Mouse (Mus musculus) layer of hippocampus, adult 9-10 months (tissue): ENCODE measurements around the gene Ckap4.
A peak's percentile ranks its signal among the peaks of the same experiment; 100 is the strongest.

ENCODE experiments used
- DNase-seq: peaks from one replicate; pipeline ENCODE4 v3.0.0; 2022; ENCODE audit warnings: low spot score

Gene Ckap4

DNA sequence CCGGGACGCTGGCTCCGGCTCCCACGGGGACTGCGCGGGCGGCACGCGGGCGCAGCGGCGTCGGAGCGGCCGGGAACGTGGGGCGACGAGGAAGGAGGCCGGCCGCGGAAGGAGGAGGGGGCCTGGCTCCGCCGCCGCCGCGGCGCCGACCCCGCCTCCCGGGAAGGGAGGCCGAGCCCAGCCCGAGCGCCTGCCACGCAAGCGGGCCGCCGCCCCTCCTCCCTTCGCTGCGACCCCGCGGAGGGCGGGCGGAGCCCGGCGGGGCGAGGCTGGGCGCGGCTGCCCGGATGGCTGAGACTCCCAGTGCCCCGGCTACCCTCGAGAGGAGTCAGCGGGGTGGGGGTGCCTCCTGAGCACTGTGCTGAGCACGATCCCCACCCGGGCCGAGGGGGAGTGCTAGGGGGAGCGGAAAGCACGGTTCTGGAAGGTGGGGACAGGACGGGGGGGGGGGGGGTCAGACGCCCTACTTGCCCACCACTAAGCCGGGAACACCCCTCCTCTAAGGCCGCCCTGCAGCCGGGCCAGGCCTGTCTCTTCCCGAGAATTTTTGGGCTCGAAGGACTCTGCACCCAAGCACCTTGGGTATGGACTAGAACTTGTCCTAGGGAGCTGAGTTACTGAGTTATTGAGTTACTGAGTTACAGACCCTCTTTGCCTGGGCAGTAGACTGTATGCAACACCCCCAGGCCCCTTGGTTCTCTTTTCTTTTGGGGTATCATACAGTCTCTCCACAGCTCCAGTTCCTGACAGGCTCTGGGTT lies at the start of gene Ckap4:
TSS of gene Ckap4 (minus strand) at position 151 of the 760 bp plus-strand sequence.
- no peak for DNase-seq

DNA sequence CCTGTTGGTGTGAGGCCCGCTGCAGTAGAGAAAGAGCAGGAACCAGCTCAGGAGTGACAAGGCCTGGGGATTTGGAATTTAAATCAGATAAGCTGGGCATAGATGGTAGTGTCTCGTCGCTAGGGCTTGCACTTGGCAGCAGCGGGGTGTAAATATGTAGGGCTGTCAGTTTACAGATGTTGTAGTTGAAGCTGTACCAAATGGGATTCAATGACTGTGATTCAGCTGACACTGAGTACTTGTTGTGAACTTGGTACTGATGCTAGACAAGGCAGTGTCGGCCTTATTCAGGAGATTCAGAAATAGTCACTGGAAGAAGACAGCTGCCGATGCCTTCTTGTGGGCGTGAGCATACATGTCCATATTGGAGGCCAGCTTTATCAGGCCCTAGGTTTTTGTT lies 48.4 kb upstream of the Ckap4 start:
- DNase-seq = no peak

- no peak for DNase-seq
These were observed 47.3 kb upstream of the Ckap4 start for GRCm38 (mm10) chr10:84581191-84581590.

GRCm38 (mm10) chr10:84579527-84579926 lies 45.7 kb upstream of the Ckap4 start:
- DNase-seq = no peak

DNA sequence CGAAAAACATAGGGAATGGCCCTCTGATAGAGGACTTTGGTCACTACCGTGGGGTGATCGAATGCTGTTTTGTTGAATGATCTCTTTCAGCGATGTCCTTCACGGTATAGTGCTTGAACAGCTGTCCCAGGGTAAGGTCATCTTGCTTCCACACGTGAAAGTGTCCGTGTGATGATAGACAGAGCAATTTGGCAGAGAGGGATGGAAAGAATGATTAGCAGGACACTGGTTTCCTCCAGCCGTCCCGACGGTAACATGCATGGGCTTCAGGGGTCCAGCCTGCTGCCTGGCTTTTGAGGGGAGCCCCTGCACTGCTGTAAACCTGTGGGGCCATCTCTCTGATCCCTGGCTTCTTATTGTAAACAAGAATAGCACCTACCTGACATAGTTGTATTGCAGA lies 44.9 kb upstream of the Ckap4 start:
- no peak for DNase-seq

GRCm38 (mm10) chr10:84577071-84577727 lies 43.3 kb upstream of the Ckap4 start:
- DNase-seq = peak; percentile 67

DNA sequence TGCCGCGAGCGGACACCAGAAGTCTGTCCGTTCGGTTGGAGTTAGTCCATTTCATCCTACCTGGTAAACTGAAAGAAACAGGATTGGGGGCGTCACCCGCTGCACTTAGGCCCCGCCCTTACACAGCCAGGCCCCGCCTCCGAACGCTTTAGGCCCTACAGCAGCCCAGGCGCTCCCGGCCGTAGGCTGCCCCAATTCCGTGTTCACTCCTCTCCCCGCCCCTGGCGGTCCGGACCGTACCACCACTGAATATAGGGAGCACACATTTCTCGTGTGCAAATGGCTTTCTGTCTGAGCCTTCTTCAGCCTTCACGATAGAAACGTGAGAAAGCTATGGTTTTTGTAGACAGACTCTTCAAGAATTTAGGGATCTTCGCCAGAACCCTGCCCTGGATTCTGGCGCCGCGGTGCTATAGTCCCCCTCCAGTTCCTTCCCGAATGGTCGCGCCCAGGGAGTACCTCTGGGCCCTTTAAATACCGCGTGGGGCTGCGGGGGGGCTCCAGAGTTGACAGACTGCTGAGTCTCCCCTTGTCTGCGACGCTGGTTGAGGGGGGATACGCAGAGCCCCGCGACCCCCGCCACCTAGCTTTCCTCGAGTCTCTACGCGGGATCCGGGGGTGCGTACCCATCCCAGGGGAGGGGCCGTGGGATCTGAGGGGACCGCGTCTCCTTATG lies 42.7 kb upstream of the Ckap4 start, which contains the start of gene Tcp11l2:
TSS of gene Tcp11l2 (plus strand) at position 232 of the 676 bp plus-strand sequence.
- DNase-seq = peak; percentile 91

GRCm38 (mm10) chr10:84576029-84576394 lies 42.1 kb upstream of the Ckap4 start:
- DNase-seq = no peak

DNA sequence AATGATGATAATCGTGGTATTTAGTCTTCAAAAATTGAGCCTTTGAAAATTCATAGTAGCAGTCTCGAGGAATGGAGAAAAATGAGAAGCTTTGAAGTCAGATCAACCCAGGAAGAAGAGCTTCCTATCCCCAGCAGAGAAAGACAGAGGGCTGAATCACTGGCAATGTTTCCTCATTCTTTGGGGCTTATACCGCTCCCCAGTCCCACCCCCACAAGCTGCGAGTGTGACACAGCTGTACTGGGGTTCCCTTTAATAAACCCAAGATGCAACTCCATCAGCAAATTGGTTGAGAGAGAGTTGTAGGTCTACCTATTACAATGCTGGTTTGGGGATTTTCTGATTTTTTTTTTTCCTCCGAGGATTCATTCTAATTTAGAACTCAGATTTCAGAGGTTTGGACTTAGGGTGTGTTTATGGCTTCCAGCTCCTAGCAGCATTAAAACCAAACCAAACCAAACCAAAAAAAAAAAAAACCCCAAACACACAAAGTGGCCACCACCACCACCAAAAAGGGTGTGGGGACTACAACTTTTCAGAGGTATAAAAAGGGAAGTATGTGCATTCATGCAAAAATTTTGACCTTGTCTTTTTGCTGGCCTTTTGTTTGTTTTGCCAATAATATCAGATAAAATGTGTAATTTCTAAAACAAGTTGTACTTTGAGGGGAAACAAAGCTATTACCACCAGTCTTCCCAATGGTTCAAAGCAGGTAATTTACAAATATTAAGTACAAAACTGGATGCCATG lies 40.0 kb upstream of the Ckap4 start:
- DNase-seq = no peak

GRCm38 (mm10) chr10:84571052-84571639 lies 37.3 kb upstream of the Ckap4 start:
- DNase-seq = no peak

- no peak for DNase-seq
These were observed 30.6 kb upstream of the Ckap4 start for GRCm38 (mm10) chr10:84564427-84564826.

DNA sequence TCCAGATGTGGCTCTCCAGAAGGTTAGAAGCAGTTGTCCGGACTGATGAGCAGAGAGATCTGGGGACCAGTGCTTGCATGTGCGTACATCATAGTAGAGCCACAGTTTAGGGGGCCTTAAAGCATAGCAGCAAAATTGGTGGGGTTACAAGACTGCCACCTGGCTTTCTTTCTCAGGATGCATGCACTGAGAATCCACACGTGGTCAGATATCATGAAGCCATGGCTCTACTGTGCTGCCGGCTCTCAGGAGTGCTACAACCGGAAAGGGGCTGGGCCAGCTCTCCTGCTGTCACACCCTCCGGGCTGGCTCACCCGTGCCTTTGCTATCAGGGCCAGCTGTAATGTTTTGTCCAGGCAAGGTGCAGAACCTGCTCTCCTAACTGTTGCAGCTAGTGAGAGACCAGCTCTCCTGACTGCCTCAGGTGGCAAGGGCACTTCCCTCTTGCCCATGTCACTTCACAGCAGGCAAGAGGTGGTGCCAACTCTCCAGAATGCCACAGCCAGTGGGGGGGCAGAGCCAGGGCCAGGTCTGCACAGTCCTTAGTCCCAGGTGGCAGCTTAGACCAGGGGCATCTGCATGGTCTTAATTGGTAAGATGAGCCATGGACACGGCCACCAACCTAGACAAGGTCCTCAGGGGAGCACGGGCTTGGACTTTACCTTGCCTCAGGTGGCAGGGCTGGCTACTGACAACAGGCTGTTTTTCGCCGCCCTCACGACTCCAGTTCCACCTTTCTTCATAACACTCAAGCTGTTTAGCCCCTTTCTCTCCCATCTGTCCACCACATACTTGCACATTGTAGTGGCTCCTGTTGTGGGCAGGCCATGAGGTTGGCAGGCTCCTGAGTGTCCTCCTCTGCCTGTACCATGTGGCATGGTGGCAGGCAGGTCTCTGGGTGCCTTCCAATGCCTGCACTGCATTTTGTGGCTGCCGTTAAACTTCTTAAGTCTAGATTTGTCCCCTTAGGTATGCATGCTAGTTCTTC lies 29.0 kb upstream of the Ckap4 start:
- DNase-seq = no peak

DNA sequence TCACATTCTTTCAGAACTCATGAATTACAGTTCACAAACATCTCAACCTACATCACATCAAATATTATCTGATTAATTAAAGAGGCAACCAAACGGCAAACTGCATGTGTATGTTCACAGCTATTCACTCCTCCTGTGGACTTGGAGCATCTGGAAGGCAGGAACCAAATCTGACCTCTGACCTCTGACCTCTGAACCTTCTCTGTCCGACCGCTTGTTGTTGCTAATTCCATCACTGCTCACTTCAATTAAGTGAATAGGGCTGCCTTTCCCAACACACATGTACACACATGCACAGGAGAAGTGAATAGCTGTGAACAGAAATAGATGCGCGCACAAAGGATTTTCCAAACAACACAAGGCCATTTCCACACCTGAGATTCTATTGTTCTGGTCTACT lies 28.3 kb upstream of the Ckap4 start:
- no peak for DNase-seq

GRCm38 (mm10) chr10:84559986-84560385 lies 26.1 kb upstream of the Ckap4 start:
- DNase-seq = no peak

GRCm38 (mm10) chr10:84558511-84558910 lies 24.6 kb upstream of the Ckap4 start:
- no peak for DNase-seq

- no peak for DNase-seq
These were observed 22.3 kb upstream of the Ckap4 start for GRCm38 (mm10) chr10:84556120-84556519.

- DNase-seq = no peak
These were observed 20.6 kb upstream of the Ckap4 start for GRCm38 (mm10) chr10:84554291-84555009.

- DNase-seq = no peak
These were observed 18.6 kb upstream of the Ckap4 start for GRCm38 (mm10) chr10:84552477-84552876.

DNA sequence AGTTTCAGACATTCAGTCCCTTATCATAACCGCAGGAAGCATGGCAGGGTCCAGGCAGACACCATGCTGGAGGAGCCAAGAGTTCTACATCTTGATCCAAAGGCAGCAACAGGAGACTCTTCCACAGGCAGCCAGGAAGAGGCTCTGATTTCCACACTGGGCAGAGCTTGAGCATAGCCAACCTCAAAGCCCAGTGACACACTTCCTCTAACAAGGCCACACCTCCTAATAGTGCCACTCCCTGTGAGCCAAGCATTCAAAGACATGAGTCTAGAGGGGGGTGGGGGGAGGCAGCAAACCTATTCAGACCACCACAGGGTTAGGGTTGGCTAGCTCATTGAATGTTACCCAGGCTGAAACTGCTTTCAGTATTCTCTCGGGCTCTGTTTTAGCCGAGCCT lies 18.0 kb upstream of the Ckap4 start:
- no peak for DNase-seq

- DNase-seq = no peak
These were observed 16.0 kb upstream of the Ckap4 start for GRCm38 (mm10) chr10:84549920-84550293.
